Mouse (Mus musculus) 3T3-L1 (cell line): ENCODE results near the gene Gm8897.
"Not testable (repeated sequence)": the region's sequence is repeated elsewhere in the genome, so short reads cannot be mapped to it uniquely, and the experiment has no call there.

Source experiments
- DNase-seq: peaks from one replicate; pipeline ENCODE4 v3.0.0-alpha.2; 2015; ENCODE audit warnings: low read depth, low spot score

Gm8897 gene

GRCm38 (mm10) chr5:11416118-11416517 lies at the start of gene Gm8897:
Gene Gm8897, plus strand, starts transcription at chr5:11416418.
- not testable (repeated sequence) for DNase-seq

DNA sequence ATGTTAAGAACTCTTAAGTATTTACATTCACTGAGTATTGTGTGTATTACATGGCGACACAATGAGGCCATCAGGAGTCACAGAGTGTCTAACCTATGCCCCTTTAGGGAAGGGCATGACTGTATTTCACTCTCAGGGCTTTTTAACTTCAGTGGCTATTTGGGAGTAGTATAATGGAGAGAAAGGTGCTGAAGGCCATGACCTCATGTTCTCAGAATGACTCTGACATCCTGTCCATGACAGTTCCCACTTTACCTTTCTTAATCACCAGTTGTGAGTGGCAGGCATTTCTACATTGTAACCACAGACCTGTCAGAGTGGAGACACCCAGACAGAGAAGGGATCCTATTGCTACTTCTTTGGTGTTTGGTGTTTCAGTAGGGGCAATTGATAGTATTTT lies 473 bp downstream of the Gm8897 start:
- not testable (repeated sequence) for DNase-seq
